26 mouse cellular contexts compared by ENCODE assay signal in genomic region chr16:4514383-4514782, GRCm38 (mm10). TPM values are rescaled to one million over a fixed set of nuclear protein-coding genes. Genes with fewer than 3 reads are reported as not detected.
DNase-seq lines count a peak whose midpoint lies in the region; ATAC-seq and TF ChIP-seq lines count a peak whose summit lies in the region.
"Had no signal": no experiment of that assay in that cellular context is flagged by ENCODE, and none has a peak within 500 bp of the region (broad histone marks: within the 10 kb centered on the region; RNA-seq: fewer than 3 reads in every experiment).

No protein-coding gene starts in this region.

- peaks cover 5% of the 10 kb centered on the region; the same call in 1 of the 2 replicates for H3K36me3 ChIP-seq in heart, embryonic 12.5 days
- H3K36me3 ChIP-seq in stomach, postnatal 0 days (ENCODE audit: control insufficient read depth, insufficient read depth, low read length), result no peaks in the 10 kb centered on the region
- no peaks in the 10 kb centered on the region for H3K36me3 ChIP-seq in hindbrain, embryonic 10.5 days
- H3K36me3 ChIP-seq: embryonic facial prominence, embryonic 13.5 days; forebrain, embryonic 10.5 days; forebrain, embryonic 15.5 days; hindbrain, embryonic 15.5 days; limb, embryonic 13.5 days; lung, embryonic 15.5 days; midbrain, embryonic 10.5 days; midbrain, embryonic 15.5 days; neural tube, embryonic 12.5 days had no signal

- 0 out of 2 replicates have a peak, but pooled peaks have one; percentile 7 for TF ChIP-seq CTCF in stomach, postnatal 0 days (IDR thresholded peaks at IDR 0.05; ENCODE audit: low read depth)

- peak overlapping the region; percentile 27 for H3K4me2 ChIP-seq in heart, embryonic 12.5 days
- H3K4me2 ChIP-seq in stomach, postnatal 0 days (replicated peaks; ENCODE audit: low read depth), result no peak overlapping the region
- H3K4me2 ChIP-seq: embryonic facial prominence, embryonic 13.5 days; forebrain, embryonic 15.5 days; hindbrain, embryonic 15.5 days; limb, embryonic 13.5 days; liver, embryonic 11.5 days; lung, embryonic 15.5 days; midbrain, embryonic 15.5 days; neural tube, embryonic 12.5 days had no signal

- no peak for ATAC-seq in heart, embryonic 12.5 days (ENCODE audit: insufficient number of reproducible peaks, low FRiP score)
- ATAC-seq in stomach, postnatal 0 days (ENCODE audit: low FRiP score, low TSS enrichment), result no peak
- ATAC-seq: forebrain, embryonic 15.5 days; inflammation-experienced regulatory T-cells, adult 6 months; midbrain, embryonic 15.5 days had no signal

- no peaks in the 10 kb centered on the region for H3K27me3 ChIP-seq in heart, embryonic 12.5 days (replicated peaks)
- H3K27me3 ChIP-seq in stomach, postnatal 0 days (ENCODE audit: control insufficient read depth, insufficient read depth, low read length), result no peaks in the 10 kb centered on the region
- no peaks in the 10 kb centered on the region for H3K27me3 ChIP-seq in hindbrain, embryonic 10.5 days (ENCODE audit: insufficient read depth, poor library complexity, severe bottlenecking)
- H3K27me3 ChIP-seq: embryonic facial prominence, embryonic 13.5 days; forebrain, embryonic 15.5 days; hindbrain, embryonic 15.5 days; limb, embryonic 13.5 days; lung, embryonic 15.5 days; midbrain, embryonic 15.5 days; neural tube, embryonic 12.5 days had no signal

- peak; percentile 48 for DNase-seq in adrenal gland, adult (ENCODE audit: inconsistent age in 2 of 2, low spot score in 1 of 2)
- no peak for DNase-seq in adrenal gland, postnatal 14 days
- DNase-seq in heart, postnatal 14 days, result no peak
- DNase-seq in NIH3T3 (ENCODE audit: low read depth), result peak; percentile 11
- no peak for DNase-seq in stomach, postnatal 0 days (ENCODE audit: low spot score)
- DNase-seq in hindbrain, embryonic 10.5 days (ENCODE audit: low spot score), result no peak
- DNase-seq: adrenal gland, postnatal 36 days; cerebellum, adult 18-20 months; cerebellum, postnatal 10 days; kidney, adult 11 months; kidney, postnatal 25 days; right cerebral cortex, adult 18-20 months; thymus, adult 2 months; thymus, postnatal 4 days had no signal

- peaks cover 75% of the 10 kb centered on the region for H3K4me1 ChIP-seq in heart, embryonic 12.5 days (replicated peaks)
- no peaks in the 10 kb centered on the region for H3K4me1 ChIP-seq in stomach, postnatal 0 days (replicated peaks; ENCODE audit: control insufficient read depth, insufficient read depth)
- H3K4me1 ChIP-seq in hindbrain, embryonic 10.5 days (replicated peaks), result 0 out of 2 replicates have a peak, but pooled peaks cover 3% of the 10 kb centered on the region
- H3K4me1 ChIP-seq: forebrain, embryonic 10.5 days; midbrain, embryonic 15.5 days; neural tube, embryonic 12.5 days had no signal

- H3K27ac ChIP-seq in heart, embryonic 12.5 days (ENCODE audit: poor library complexity, severe bottlenecking), result peak overlapping the region; percentile 98
- no peak overlapping the region for H3K27ac ChIP-seq in stomach, postnatal 0 days (replicated peaks)
- no peak overlapping the region for H3K27ac ChIP-seq in hindbrain, embryonic 10.5 days
- H3K27ac ChIP-seq: embryonic facial prominence, embryonic 13.5 days; forebrain, embryonic 10.5 days; forebrain, embryonic 15.5 days; hindbrain, embryonic 15.5 days; limb, embryonic 13.5 days; lung, embryonic 15.5 days; midbrain, embryonic 10.5 days; midbrain, embryonic 15.5 days; neural tube, embryonic 12.5 days had no signal

- intact Hi-C loops in heart, postnatal 14 days (cut with DNase I), result no loop called here

- H3K9me3 ChIP-seq in heart, embryonic 12.5 days (replicated peaks), result no peaks in the 10 kb centered on the region
- H3K9me3 ChIP-seq in stomach, postnatal 0 days (ENCODE audit: control insufficient read depth, low read length), result no peaks in the 10 kb centered on the region
- H3K9me3 ChIP-seq in hindbrain, embryonic 10.5 days, result no peaks in the 10 kb centered on the region
- H3K9me3 ChIP-seq: embryonic facial prominence, embryonic 13.5 days; forebrain, embryonic 10.5 days; forebrain, embryonic 15.5 days; hindbrain, embryonic 15.5 days; limb, embryonic 13.5 days; lung, embryonic 15.5 days; midbrain, embryonic 10.5 days; midbrain, embryonic 15.5 days; neural tube, embryonic 12.5 days had no signal

- no peak overlapping the region for H3K4me3 ChIP-seq in heart, embryonic 12.5 days
- no peak overlapping the region for H3K4me3 ChIP-seq in stomach, postnatal 0 days (ENCODE audit: low read depth, low read length)
- H3K4me3 ChIP-seq in hindbrain, embryonic 10.5 days, result no peak overlapping the region
- H3K4me3 ChIP-seq: embryonic facial prominence, embryonic 13.5 days; forebrain, embryonic 10.5 days; forebrain, embryonic 15.5 days; hindbrain, embryonic 15.5 days; limb, embryonic 13.5 days; lung, embryonic 15.5 days; midbrain, embryonic 10.5 days; midbrain, embryonic 15.5 days; neural tube, embryonic 12.5 days had no signal

- peak overlapping the region; percentile 44; the same call in 1 of the 2 replicates for H3K9ac ChIP-seq in heart, embryonic 12.5 days
- no peak overlapping the region for H3K9ac ChIP-seq in stomach, postnatal 0 days (ENCODE audit: low read length)
- H3K9ac ChIP-seq: embryonic facial prominence, embryonic 13.5 days; forebrain, embryonic 15.5 days; hindbrain, embryonic 15.5 days; limb, embryonic 13.5 days; lung, embryonic 15.5 days; midbrain, embryonic 15.5 days; neural tube, embryonic 12.5 days had no signal

- no peak for TF ChIP-seq EP300 in stomach, postnatal 0 days (optimal IDR thresholded peaks at IDR 0.05)

- 46% methylated on average over 3 of the region's 3 CpGs for WGBS in heart, embryonic 12.5 days
- WGBS in stomach, postnatal 0 days, result 76% methylated on average over 3 of the region's 3 CpGs
- 87% methylated on average over 3 of the region's 3 CpGs for WGBS in hindbrain, embryonic 10.5 days

RNA-seq across cellular contexts. Expression of gene Srl, which starts 27.2 kb away (rescaled TPM):
- 11.5 and 16.2 TPM in 2 replicates for total RNA-seq in adrenal gland, postnatal 14 days (2021)
- polyA plus RNA-seq in heart, embryonic 12.5 days (2016; fragmentation: Nextera tagmentation; extraction: Ambion mirVana), result 228 and 230 TPM in 2 replicates
- 1,000 to 10,000 TPM; 1,039 to 1,112 TPM for total RNA-seq in heart, postnatal 14 days (2021)
- polyA plus RNA-seq in stomach, postnatal 0 days (2015; fragmentation: Nextera tagmentation; extraction: Ambion mirVana), result 2.8 and 3.1 TPM in 2 replicates
- 22.8 and 23.4 TPM in 2 replicates for polyA plus RNA-seq in hindbrain, embryonic 10.5 days (2016; fragmentation: Nextera tagmentation; extraction: Ambion mirVana)

RNA-seq across cellular contexts. Expression of gene Tfap4, which starts 45.3 kb away (rescaled TPM):
- total RNA-seq in adrenal gland, postnatal 14 days (2021), result 5.7 and 9.2 TPM in 2 replicates
- 8.1 and 8.4 TPM in 2 replicates for polyA plus RNA-seq in heart, embryonic 12.5 days (2016; fragmentation: Nextera tagmentation; extraction: Ambion mirVana)
- total RNA-seq in heart, postnatal 14 days (2021), result 1 to 10 TPM; 3.0 to 3.1 TPM
- 8.9 and 10.6 TPM in 2 replicates for polyA plus RNA-seq in stomach, postnatal 0 days (2015; fragmentation: Nextera tagmentation; extraction: Ambion mirVana)
- 21.3 and 27.5 TPM in 2 replicates for polyA plus RNA-seq in hindbrain, embryonic 10.5 days (2016; fragmentation: Nextera tagmentation; extraction: Ambion mirVana)

Comparison
In these comparisons a context has a peak if more than half of its experiments do, and no peak if none do; other contexts are left out.
1. DNase-seq: peak in adrenal gland, adult (2 of 2) and NIH3T3 (single experiment); none in adrenal gland, postnatal 14 days (single experiment), heart, postnatal 14 days (0 of 2), stomach, postnatal 0 days (single experiment) and hindbrain, embryonic 10.5 days (single experiment).